Mouse (Mus musculus) liver, embryonic 12.5 days (tissue): Measurements from ENCODE around the gene Rps19. TPM values are rescaled to one million over a fixed set of nuclear protein-coding genes. Genes with fewer than 3 reads are reported as not detected.

Experiments used
- ATAC-seq: fragments of 200-750 bp; cut with Nextera tagmentation; 2 replicates; pipeline ENCODE4 v1.8.0; 2017; ENCODE audit warnings: moderate number of reproducible peaks, mild to moderate bottlenecking, moderate library complexity
- H3K27ac ChIP-seq: fragments of 300-500 bp; sonication (generic); 2 replicates; pipeline ENCODE4 v1.5.1; 2016; ENCODE audit warnings: mild to moderate bottlenecking
- H3K27me3 ChIP-seq: fragments of 300-500 bp; sonication (generic); replicated peaks from 2 replicates; pipeline ENCODE4 v1.6.1; 2016; ENCODE audit warnings: mild to moderate bottlenecking, moderate library complexity
- H3K36me3 ChIP-seq: fragments of 300-500 bp; sonication (generic); 2 replicates; pipeline ENCODE4 v1.6.1; 2016; ENCODE audit warnings: mild to moderate bottlenecking, moderate library complexity
- H3K4me1 ChIP-seq: fragments of 300-500 bp; sonication (generic); 2 replicates; pipeline ENCODE4 v1.6.1; 2016
- H3K4me2 ChIP-seq: fragments of 300-500 bp; sonication (generic); 2 replicates; pipeline ENCODE4 v1.6.1; 2016; ENCODE audit warnings: mild to moderate bottlenecking, moderate library complexity
- H3K4me3 ChIP-seq: fragments of 300-500 bp; sonication (generic); 2 replicates; pipeline ENCODE4 v1.5.1; 2016; ENCODE audit warnings: mild to moderate bottlenecking, moderate library complexity
- H3K9ac ChIP-seq: fragments of 300-500 bp; sonication (generic); 2 replicates; pipeline ENCODE4 v1.6.1; 2016; ENCODE audit warnings: mild to moderate bottlenecking, moderate library complexity
- H3K9me3 ChIP-seq: fragments of 300-500 bp; sonication (generic); replicated peaks from 2 replicates; pipeline ENCODE4 v1.6.1; 2016; ENCODE audit warnings: mild to moderate bottlenecking, moderate library complexity
- WGBS: fragments of 180-500 bp; shearing (Covaris S2); methylation state at CpG from one replicate; pipeline ENCODE4 v1.1.7; 2016; ENCODE audit not compliant: insufficient replicate concordance; 5-methylcytosine and 5-hydroxymethylcytosine counted together
- polyA plus RNA-seq: library from polyadenylated mRNA; unstranded; fragments of >200 nt; fragmentation: Nextera tagmentation; extraction: Ambion mirVana; gene quantifications from 2 replicates; pipeline ENCODE4 v1.2.1, GENCODE M21; 2016

Gene Rps19
- polyA plus RNA-seq, 1 experiment from 2014 or later: 1,803 TPM

DNA sequence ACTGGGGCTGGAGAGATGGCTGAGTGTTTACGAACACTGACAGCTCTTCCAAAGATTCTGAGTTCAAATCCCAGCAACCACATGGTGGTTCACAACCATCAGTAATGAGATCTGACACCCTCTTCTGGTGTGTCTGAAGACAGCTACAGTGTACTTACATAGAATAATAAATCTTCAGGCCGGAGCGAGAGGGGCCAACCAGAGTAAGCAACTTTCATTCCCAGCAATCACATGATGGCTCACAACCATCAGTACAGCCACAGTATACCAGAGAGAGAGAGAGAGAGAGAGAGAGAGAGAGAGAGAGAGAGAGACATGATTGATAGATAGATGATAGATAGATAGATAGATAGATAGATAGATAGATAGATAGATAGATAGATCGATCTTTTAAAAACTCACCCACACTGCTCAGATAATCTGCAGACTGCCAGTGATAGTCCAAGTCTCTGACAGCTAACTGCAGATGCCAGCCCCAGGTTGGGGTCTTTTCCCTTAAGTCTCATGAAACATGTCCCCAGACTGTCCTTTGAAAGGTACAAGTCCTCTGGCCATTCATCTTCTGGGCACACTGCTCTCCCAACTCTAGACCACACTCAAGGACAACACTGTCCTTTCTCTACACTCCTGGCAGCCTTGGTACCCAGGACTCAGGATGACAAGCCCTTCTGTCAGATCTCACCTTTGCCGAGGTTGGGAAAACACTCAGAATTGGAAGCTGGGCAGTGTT lies 32.4 kb upstream of the Rps19 start:
- ATAC-seq: no peak
- Histone ChIP-seq H3K36me3 (no peaks in the 10 kb centered on the region), H3K9ac (peak overlapping the region; percentile 76), H3K4me3 (peak overlapping the region; percentile 55), H3K4me2 (peak overlapping the region; percentile 75), H3K27me3 (no peaks in the 10 kb centered on the region), H3K27ac (peak overlapping the region; percentile 99), H3K9me3 (no peaks in the 10 kb centered on the region), H3K4me1 (peaks cover 81% of the 10 kb centered on the region)
- WGBS: 60% methylated on average over 5 of the region's 5 CpGs

DNA sequence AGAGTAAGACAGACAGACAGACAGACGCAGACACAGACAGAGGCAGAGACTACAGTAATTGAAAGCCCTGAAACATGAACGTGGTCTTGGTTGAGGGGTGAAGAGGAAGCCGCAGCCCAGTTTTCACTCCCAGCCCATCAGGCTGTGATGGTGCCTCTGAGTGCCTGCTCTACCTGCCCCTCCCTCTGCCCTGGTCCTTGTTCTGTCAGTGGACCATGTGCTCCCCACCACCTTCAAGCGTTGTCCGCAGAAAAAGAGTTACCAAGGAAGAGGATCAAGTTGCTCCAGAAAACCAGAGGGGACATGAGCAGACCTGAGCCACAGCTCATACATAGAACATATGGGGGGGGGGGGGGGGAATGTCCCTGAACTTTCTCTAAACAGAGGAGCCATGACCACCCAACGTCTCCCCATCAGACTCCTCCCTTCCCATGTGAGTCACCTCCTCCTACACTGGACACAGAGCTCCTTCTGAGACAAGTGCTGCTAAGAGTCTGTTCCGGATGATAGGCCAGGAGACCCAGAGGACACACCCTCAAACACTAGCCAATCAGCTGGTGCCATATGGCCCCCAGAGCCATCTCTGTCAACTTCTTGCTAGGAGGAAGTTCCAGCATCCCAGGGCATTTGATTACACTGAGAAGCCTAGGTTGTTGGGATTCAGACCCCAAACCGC lies 31.5 kb upstream of the Rps19 start:
- ATAC-seq: peak; percentile 95
- Histone ChIP-seq H3K4me3 (peak overlapping the region; percentile 55), H3K9ac (peak overlapping the region; percentile 76), H3K27ac (peak overlapping the region; percentile 99), H3K4me2 (peak overlapping the region; percentile 75), H3K4me1 (peaks cover 84% of the 10 kb centered on the region), H3K27me3 (no peaks in the 10 kb centered on the region), H3K9me3 (no peaks in the 10 kb centered on the region), H3K36me3 (no peaks in the 10 kb centered on the region)
- WGBS: 33% methylated on average over 8 of the region's 8 CpGs

DNA sequence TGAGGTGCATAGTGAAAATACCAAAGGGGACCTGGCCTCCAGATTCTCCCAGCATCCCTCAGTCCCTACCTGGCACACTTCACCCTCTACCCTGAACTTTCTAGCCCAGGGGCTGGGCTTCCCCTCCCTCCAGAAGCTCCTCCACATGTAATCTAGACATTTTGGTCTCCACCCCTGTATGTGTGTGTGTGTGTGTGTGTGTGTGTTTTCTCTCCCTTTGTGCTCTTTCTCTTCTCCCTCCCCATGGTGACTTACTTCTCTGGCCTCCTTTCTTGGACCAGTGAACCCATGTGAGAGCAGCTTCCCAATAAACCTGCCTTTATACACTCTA lies 31.0 kb upstream of the Rps19 start:
- peak overlapping the region; percentile 99 for H3K27ac ChIP-seq
- H3K9ac ChIP-seq: peak overlapping the region; percentile 70
- no peaks in the 10 kb centered on the region for H3K36me3 ChIP-seq
- H3K27me3 ChIP-seq: no peaks in the 10 kb centered on the region
- peak; percentile 76 for ATAC-seq
- H3K4me3 ChIP-seq: peak overlapping the region; percentile 10; the same call in 1 of the 2 replicates
- H3K4me1 ChIP-seq: peaks cover 89% of the 10 kb centered on the region
- H3K9me3 ChIP-seq: no peaks in the 10 kb centered on the region
- H3K4me2 ChIP-seq: peak overlapping the region; percentile 75

GRCm38 (mm10) chr7:24853695-24854094 lies 30.5 kb upstream of the Rps19 start:
- 33% methylated on average over 7 of the region's 7 CpGs for WGBS
- H3K36me3 ChIP-seq: no peaks in the 10 kb centered on the region
- peak overlapping the region; percentile 75 for H3K4me2 ChIP-seq
- ATAC-seq: no peak
- H3K9ac ChIP-seq: peak overlapping the region; percentile 70
- no peaks in the 10 kb centered on the region for H3K27me3 ChIP-seq
- peaks cover 94% of the 10 kb centered on the region for H3K4me1 ChIP-seq
- H3K27ac ChIP-seq: peak overlapping the region; percentile 99
- H3K9me3 ChIP-seq: no peaks in the 10 kb centered on the region
- peak overlapping the region; percentile 10; the same call in 1 of the 2 replicates for H3K4me3 ChIP-seq

DNA sequence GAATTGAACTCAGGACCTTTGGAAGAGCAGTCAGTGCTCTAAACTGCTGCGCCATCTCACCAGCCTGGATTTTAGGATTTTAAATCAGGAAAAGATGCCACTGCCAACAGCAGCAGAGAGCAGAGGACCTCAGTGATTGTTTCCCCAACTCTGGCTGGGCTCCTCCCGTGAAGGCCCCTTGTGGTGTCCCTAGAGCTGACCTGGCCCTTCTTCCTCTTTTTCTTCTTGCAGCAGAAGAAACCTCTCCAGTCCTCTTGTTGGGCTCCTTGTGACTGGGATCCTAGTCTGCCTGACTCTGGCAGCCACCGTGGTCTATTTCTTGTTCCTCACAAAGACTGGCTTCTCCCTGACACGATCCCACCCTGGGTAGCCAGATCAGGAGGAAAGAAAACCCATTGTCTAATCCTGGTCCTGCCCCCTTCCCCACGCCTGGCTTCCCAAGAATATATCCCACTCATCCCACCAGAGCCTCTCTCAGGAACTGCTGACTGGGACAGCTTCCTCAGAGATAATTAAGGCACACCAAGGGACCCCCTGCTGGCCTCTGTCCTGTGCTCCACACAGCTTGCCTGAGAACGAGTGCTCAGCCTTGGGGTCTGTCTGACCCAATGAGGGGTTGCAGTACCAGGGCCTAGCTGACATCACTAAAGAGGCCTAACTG lies 27.6 kb upstream of the Rps19 start:
- Histone ChIP-seq H3K27ac (peak overlapping the region; percentile 96; the same call in 1 of the 2 replicates), H3K4me3 (no peak overlapping the region), H3K9me3 (no peaks in the 10 kb centered on the region), H3K4me1 (peaks cover 97% of the 10 kb centered on the region), H3K4me2 (no peak overlapping the region), H3K27me3 (no peaks in the 10 kb centered on the region), H3K36me3 (no peaks in the 10 kb centered on the region), H3K9ac (0 out of 2 replicates have a peak overlapping the region, but pooled peaks have one; percentile 4)
- no peak for ATAC-seq
- 44% methylated on average over 6 of the region's 6 CpGs for WGBS

DNA sequence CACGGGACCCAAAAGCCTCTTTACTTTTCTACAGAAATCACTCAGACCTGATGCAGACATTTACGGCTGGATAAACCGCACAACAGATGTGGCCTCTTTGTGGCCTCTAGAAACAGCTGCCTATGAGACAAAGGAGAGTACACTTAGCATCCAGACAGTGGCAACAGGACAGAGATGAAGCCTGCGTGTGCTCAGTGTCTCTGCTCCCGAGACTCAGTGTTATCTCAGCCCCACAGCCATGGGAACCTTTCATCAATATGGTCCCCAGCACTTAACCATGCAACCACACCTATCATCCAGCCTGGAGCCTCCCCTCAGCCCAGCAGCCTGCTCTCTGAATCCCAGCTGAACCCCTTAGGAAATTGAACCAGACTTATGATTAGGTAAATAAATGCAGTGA lies 24.9 kb upstream of the Rps19 start:
- H3K27me3 ChIP-seq: no peaks in the 10 kb centered on the region; the same call in 1 of the 2 replicates
- H3K4me1 ChIP-seq: peaks cover 81% of the 10 kb centered on the region
- H3K27ac ChIP-seq: peak overlapping the region; percentile 96
- H3K9ac ChIP-seq: peak overlapping the region; percentile 65
- no peak overlapping the region for H3K4me3 ChIP-seq
- H3K4me2 ChIP-seq: peak overlapping the region; percentile 46
- H3K9me3 ChIP-seq: no peaks in the 10 kb centered on the region
- peak; percentile 100 for ATAC-seq
- no peaks in the 10 kb centered on the region for H3K36me3 ChIP-seq
- WGBS: 27% methylated on average over 5 of the region's 5 CpGs

- H3K36me3 ChIP-seq: no peaks in the 10 kb centered on the region
- H3K27me3 ChIP-seq: peaks cover 13% of the 10 kb centered on the region
- WGBS: 69% methylated on average over 7 of the region's 7 CpGs
- no peaks in the 10 kb centered on the region for H3K9me3 ChIP-seq
- no peak within 1 kb of the TSS for H3K4me2 ChIP-seq
- no peak within 1 kb of the TSS for H3K9ac ChIP-seq
- peak within 1 kb of the TSS; percentile 56 for H3K27ac ChIP-seq
- H3K4me3 ChIP-seq: no peak within 1 kb of the TSS
- H3K4me1 ChIP-seq: peaks cover 58% of the 10 kb centered on the region
- ATAC-seq: no peak
These were observed 22.3 kb upstream of the Rps19 start, which contains the start of gene Gm9844 for GRCm38 (mm10) chr7:24861913-24862312. Gene Gm9844, plus strand, starts transcription at chr7:24862213.

DNA sequence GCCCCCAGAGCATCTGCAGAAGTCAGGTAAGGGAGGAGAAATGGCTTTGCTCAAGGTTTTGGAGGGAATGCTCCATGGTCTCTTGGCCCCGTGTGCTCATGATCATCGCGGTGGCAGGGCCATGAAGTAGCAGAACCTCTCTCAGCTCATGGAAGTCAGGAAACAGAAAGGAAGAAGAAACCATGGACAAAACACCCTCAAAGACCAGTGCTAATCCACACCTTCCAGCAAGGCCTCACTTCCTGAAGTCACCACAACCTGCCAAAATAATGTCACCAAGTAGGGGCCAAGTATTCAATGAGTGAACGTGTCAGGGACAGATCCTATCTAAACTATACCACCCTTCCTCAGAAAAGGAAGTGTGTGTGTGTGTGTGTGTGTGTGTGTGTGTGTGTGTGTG lies 21.3 kb upstream of the Rps19 start:
- 47% methylated on average over 4 of the region's 4 CpGs for WGBS
- peak overlapping the region; percentile 56; the same call in 1 of the 2 replicates for H3K27ac ChIP-seq
- H3K27me3 ChIP-seq: peaks cover 22% of the 10 kb centered on the region
- H3K4me3 ChIP-seq: no peak overlapping the region
- peaks cover 48% of the 10 kb centered on the region for H3K4me1 ChIP-seq
- H3K9me3 ChIP-seq: no peaks in the 10 kb centered on the region
- no peak overlapping the region for H3K9ac ChIP-seq
- no peak for ATAC-seq
- no peak overlapping the region for H3K4me2 ChIP-seq
- H3K36me3 ChIP-seq: no peaks in the 10 kb centered on the region

GRCm38 (mm10) chr7:24864156-24864555 lies 20.0 kb upstream of the Rps19 start:
- Histone ChIP-seq H3K4me2 (no peak overlapping the region), H3K9ac (no peak overlapping the region), H3K4me1 (peaks cover 35% of the 10 kb centered on the region), H3K36me3 (no peaks in the 10 kb centered on the region), H3K27ac (no peak overlapping the region), H3K4me3 (no peak overlapping the region), H3K27me3 (peaks cover 35% of the 10 kb centered on the region), H3K9me3 (no peaks in the 10 kb centered on the region)
- ATAC-seq: no peak
- 33% methylated on average over 6 of the region's 6 CpGs for WGBS

DNA sequence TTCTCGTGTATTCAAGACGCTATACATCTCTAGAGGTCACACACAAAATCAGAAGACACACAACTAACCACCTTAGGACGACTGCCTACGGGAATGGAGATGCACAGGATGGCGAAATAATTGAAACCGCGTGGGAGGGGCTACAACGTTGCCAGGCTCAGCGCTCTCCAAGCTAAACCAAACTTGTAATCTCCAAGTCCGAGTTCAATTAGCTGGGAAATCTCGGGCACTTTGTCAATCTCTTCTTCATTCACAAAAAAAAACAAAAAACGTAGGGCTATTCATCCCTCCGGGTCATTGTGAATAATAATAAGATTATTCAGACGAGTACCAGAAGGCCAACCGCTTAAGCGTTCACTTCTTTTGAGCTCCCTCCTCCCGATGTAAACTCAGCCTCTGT lies 15.1 kb upstream of the Rps19 start:
- peaks cover 77% of the 10 kb centered on the region for H3K27me3 ChIP-seq
- no peak overlapping the region for H3K4me3 ChIP-seq
- no peak overlapping the region for H3K27ac ChIP-seq
- no peaks in the 10 kb centered on the region for H3K36me3 ChIP-seq
- no peaks in the 10 kb centered on the region for H3K9me3 ChIP-seq
- H3K4me1 ChIP-seq: peaks cover 4% of the 10 kb centered on the region
- no peak overlapping the region for H3K9ac ChIP-seq
- no peak overlapping the region for H3K4me2 ChIP-seq
- WGBS: 61% methylated on average over 17 of the region's 17 CpGs
- no peak for ATAC-seq

DNA sequence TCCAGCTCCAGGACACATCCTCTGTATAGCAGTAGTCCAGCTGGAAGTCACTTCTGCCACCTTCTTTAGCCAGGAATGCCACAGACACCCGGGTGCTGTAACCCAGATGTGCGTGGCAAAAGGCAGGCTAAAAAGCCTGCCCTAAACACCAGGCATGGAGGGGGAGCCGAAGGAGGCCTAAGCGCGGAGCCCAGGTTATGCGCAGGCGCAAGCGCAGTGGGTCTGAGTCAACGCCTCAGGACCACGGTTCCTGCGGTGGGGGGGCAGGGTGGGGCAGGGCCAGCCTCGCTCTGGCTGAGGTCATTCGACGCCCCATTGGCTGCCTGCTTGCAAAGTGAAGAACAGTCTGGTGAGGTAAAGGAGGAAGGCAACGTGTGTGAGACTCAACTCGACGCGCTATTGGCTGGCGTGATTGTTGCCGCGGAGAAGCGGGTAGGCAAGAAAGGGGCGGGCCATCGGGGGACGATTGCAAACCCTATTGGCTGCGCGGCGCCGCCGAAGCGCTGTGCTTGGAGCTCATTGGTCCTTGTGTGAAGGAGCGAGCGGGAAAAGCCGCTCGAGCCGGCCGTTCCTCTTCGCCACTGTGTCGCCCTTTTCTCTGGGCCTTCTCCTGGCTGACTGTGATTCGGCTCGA lies 14.5 kb upstream of the Rps19 start, which contains the start of the genes Lypd4 and Dmrtc2:
Gene Lypd4, minus strand, starts transcription at position 410 of the 634 bp plus-strand sequence.
Gene Dmrtc2, plus strand, starts transcription at position 526 of the 634 bp plus-strand sequence.
- Histone ChIP-seq H3K9me3 (no peaks in the 10 kb centered on the region), H3K9ac (no peak within 1 kb of the TSS), H3K4me1 (no peaks in the 10 kb centered on the region), H3K36me3 (no peaks in the 10 kb centered on the region), H3K4me2 (no peak within 1 kb of the TSS), H3K4me3 (no peak within 1 kb of the TSS), H3K27me3 (peaks cover 83% of the 10 kb centered on the region), H3K27ac (no peak within 1 kb of the TSS)
- WGBS: 44% methylated on average over 41 of the region's 41 CpGs
- ATAC-seq: peak; percentile 30; the same call in 1 of the 2 replicates
